Mouse (Mus musculus) T-helper 17 cell (primary cell): ENCODE results near the gene Gm1110.

ENCODE experiments used
- in situ Hi-C, 2 experiments: fragments of 300-600 bp; cut with MboI, MseI; formaldehyde crosslinking; loops; 1 replicate in 1 of 2; 2 replicates in 1 of 2; pipeline ENCODE4 v1.15.1; 2025; ENCODE audit warnings: high pct_unique_total_duplicates in 2 of 2

Gene Gm1110

GRCm38 (mm10) chr9:26922909-26923526, at the start of gene Gm1110:
Gene Gm1110, minus strand, starts transcription at chr9:26923111.
- in situ Hi-C loops, result loop anchor here in 1 of 2 experiments (10.0 kb wide), 1 partner anchor 1198 kb away; no protein-coding TSS in a partner anchor

DNA sequence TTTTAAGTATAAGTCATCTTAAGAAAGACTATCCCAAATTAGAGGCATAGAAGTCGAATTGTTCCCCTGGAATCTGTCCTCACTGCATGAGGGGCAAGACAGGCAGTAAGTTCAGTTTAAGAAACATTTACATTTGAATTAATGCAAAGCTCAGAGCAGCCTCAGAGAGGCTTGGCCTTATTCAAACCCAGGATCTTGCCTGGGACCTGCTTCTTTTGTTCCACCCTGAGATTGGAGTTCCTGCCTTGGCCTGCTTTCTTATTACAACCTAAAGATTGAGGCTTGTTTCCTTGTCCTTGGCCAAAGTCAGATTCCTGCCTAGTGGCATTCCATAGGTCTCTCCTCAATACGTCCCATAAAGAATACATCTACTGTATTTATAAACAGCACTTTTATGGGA, 24.9 kb upstream of the Gm1110 start:
- in situ Hi-C loops, result loop anchor here in 1 of 2 experiments (10.0 kb wide), 1 partner anchor 1253 kb away; no protein-coding TSS in a partner anchor

DNA sequence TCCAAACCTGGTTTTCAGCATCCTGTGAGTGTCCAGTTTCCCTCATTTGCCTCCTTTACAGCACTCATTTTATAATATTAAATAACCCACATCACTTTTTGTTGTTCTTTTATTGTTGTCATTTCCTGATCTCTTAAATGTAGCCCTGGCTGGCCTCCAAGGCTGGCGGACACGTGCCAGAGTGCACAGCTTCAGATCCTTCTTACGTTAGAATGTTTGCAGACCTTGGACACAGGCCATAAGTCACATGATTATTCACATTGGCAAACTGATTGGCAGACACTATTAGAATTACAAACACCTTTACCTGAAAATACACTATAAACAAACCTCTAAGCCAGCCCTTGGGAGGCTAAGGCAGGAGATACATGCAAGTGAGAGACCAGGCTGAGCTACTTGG, 1.2 kb upstream of the Gm1110 start:
- in situ Hi-C loops, result loop anchor here in 1 of 2 experiments (10.0 kb wide), 1 partner anchor 1199 kb away; no protein-coding TSS in a partner anchor

- in situ Hi-C loops, result loop anchor here in 1 of 2 experiments (10.0 kb wide), 1 partner anchor 1195 kb away; no protein-coding TSS in a partner anchor
Measured at GRCm38 (mm10) chr9:26919778-26920177, 3.1 kb downstream of the Gm1110 start.

GRCm38 (mm10) chr9:26913150-26913549, 9.8 kb downstream of the Gm1110 start:
- in situ Hi-C loops, result no loop called here

DNA sequence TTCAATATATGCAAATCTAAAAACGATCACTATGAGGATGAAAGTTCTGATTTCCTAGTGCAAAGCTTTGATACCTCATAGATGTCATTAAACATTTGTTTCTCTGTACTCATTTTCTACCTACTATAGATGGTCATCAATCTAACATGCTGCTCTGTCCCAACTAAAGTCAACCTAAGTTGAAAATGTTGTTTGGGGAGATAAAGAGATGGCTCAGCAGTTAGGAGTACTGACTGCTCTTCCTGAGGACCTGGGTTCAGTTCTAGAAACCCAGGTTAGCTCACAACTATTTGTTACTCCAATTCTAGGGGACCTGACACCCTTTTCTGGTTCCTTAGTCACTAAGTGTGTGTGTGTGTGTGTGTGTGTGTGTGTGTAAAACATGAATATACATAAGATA, 11.7 kb downstream of the Gm1110 start:
- in situ Hi-C loops, result no loop called here

GRCm38 (mm10) chr9:26869856-26870255, 53.1 kb downstream of the Gm1110 start:
- in situ Hi-C loops, result loop anchor here in 1 of 2 experiments (10.0 kb wide), 1 partner anchor 495 kb away; no protein-coding TSS in a partner anchor

GRCm38 (mm10) chr9:26860751-26861150, 62.2 kb downstream of the Gm1110 start, which contains the start of gene Glb1l3:
Gene Glb1l3, minus strand, starts transcription at chr9:26860890.
- in situ Hi-C loops, result loop anchor here in 1 of 2 experiments (10.0 kb wide), 1 partner anchor 486 kb away; no protein-coding TSS in a partner anchor

DNA sequence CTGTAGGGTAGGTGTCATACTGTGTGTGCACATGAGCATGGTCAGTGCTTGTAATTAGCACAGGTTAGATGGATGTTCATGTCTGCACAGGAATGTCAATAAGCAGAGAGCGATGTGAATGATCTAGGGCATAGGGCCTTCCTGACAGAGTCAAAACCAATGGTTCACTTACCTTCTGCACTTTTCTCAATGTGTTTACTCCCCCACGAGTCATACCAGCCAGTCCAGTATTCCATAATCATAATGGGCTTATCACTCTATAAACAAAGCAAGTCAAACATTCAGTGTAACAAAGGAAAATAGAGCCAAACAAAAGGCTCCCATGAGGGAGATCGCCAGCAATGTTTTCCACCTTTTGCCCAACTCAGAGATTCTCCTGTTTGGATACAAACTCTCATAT, 91.8 kb downstream of the Gm1110 start:
- in situ Hi-C loops, result no loop called here
